Mouse (Mus musculus) liver, embryonic 14.5 days (tissue): Measurements from ENCODE around the gene Setd6.

Experiments used
- CTCF ChIP-seq: IDR thresholded peaks from 2 replicates; pipeline ENCODE4 v1.5.1; 2016; ENCODE audit warnings: antibody characterized with exemption, low read depth, control low read depth
- EP300 ChIP-seq: IDR thresholded peaks from 2 replicates; pipeline ENCODE4 v1.6.1; 2016; ENCODE audit warnings: antibody characterized with exemption, low read depth

GRCm38 (mm10) chr8:95716546-95717335 is 1.1 kb downstream of the Setd6 start:
- TF ChIP-seq CTCF (no peak), EP300 (no peak)
